ENCODE assay signal across 29 mouse cellular contexts in the genomic region with DNA sequence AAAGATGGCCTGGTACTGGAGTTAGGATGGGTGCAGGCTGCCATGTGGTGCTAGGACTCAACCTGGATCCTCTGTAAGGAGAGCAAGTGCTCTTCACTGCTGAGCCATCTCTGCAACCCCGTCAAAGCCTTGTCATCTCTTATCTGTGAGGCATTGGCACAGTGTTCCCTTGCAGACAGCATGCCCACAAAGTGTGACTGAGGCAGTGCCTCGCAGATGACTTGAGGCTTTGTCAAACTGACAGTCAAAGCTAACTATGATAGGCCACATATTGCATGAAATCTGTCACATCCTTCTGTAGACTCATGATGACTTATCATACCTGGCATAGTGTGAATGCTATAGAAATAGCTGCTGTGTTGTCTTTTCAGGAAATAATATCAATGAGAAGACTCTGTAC. TPM values are rescaled to one million over a fixed set of nuclear protein-coding genes. Genes with fewer than 3 reads are reported as not detected.
DNase-seq lines count a peak whose midpoint lies in the region; ATAC-seq and TF ChIP-seq lines count a peak whose summit lies in the region.
"Had no signal": no experiment of that assay in that cellular context is flagged by ENCODE, and none has a peak within 500 bp of the region (broad histone marks: within the 10 kb centered on the region; RNA-seq: fewer than 3 reads in every experiment).

No protein-coding gene starts in this region.

- H3K9ac ChIP-seq in forebrain, embryonic 14.5 days (ENCODE audit: low read length), result no peak overlapping the region
- H3K9ac ChIP-seq in forebrain, embryonic 15.5 days (replicated peaks), result no peak overlapping the region
- no peak overlapping the region for H3K9ac ChIP-seq in liver, embryonic 14.5 days (replicated peaks)
- H3K9ac ChIP-seq: embryonic facial prominence, embryonic 15.5 days; hindbrain, embryonic 13.5 days; limb, embryonic 12.5 days; midbrain, embryonic 12.5 days; neural tube, embryonic 12.5 days had no signal

- peak; percentile 45 for DNase-seq in forebrain, embryonic 14.5 days (ENCODE audit: low spot score)
- no peak for DNase-seq in liver, embryonic 14.5 days (ENCODE audit: low read depth in 3 of 3, low spot score in 3 of 3)
- no peak for DNase-seq in frontal cortex, postnatal 14 days (ENCODE audit: low spot score in 2 of 2)
- no peak for DNase-seq in adipocyte (ENCODE audit: low spot score)
- DNase-seq in embryo, embryonic 10 days (ENCODE audit: low spot score), result no peak
- DNase-seq: adrenal gland, postnatal 10 days; cerebellum, adult 18-20 months; cerebellum, postnatal 10 days; gastrocnemius, adult 2 months; gastrocnemius, postnatal 36 days; heart, adult 18-20 months; heart, postnatal 36 days; kidney, adult 9 months; kidney, postnatal 10 days; lung, postnatal 4 days; thymus, postnatal 4 days had no signal

- H3K4me3 ChIP-seq in forebrain, embryonic 14.5 days (ENCODE audit: low read depth, low read length), result no peak overlapping the region
- no peak overlapping the region for H3K4me3 ChIP-seq in forebrain, embryonic 15.5 days
- peak overlapping the region; percentile 62 for H3K4me3 ChIP-seq in megakaryocyte, embryonic 14.5 days (replicated peaks)
- H3K4me3 ChIP-seq in liver, embryonic 14.5 days (ENCODE audit: insufficient read depth in 1 of 2, low read depth in 2 of 2, low read length in 2 of 2), result no peak overlapping the region
- H3K4me3 ChIP-seq: embryonic facial prominence, embryonic 15.5 days; gastrocnemius, adult 2 months; hindbrain, embryonic 13.5 days; left cerebral cortex, adult 2 months; limb, embryonic 12.5 days; midbrain, embryonic 12.5 days; myocyte; neural tube, embryonic 12.5 days had no signal

- ATAC-seq in forebrain, embryonic 14.5 days, result peak; percentile 57; the same call in 1 of the 2 replicates
- ATAC-seq in forebrain, embryonic 15.5 days (replicated peaks), result no peak; the same call in 1 of the 2 replicates
- ATAC-seq in megakaryocyte, adult 5-6 weeks (ENCODE audit: poor library complexity, severe bottlenecking), result no peak
- ATAC-seq in liver, embryonic 14.5 days (ENCODE audit: insufficient read depth), result 0 out of 2 replicates have a peak, but pooled peaks have one; percentile 3
- ATAC-seq: intestine, embryonic 16.5 days had no signal

- H3K4me2 ChIP-seq in forebrain, embryonic 14.5 days (ENCODE audit: low read length), result no peak overlapping the region
- H3K4me2 ChIP-seq in forebrain, embryonic 15.5 days (replicated peaks), result no peak overlapping the region
- no peak overlapping the region for H3K4me2 ChIP-seq in liver, embryonic 14.5 days (ENCODE audit: low read depth)
- H3K4me2 ChIP-seq: embryonic facial prominence, embryonic 15.5 days; heart, embryonic 11.5 days; hindbrain, embryonic 13.5 days; limb, embryonic 12.5 days; midbrain, embryonic 12.5 days; neural tube, embryonic 12.5 days had no signal

- 64% methylated on average over 2 of the region's 2 CpGs for WGBS in forebrain, embryonic 14.5 days
- WGBS in forebrain, embryonic 15.5 days, result 73% methylated on average over 2 of the region's 2 CpGs
- 22% methylated on average over 2 of the region's 2 CpGs for WGBS in liver, embryonic 14.5 days (ENCODE audit: insufficient replicate concordance)

- TF ChIP-seq EP300 in liver, embryonic 14.5 days (IDR thresholded peaks at IDR 0.05; ENCODE audit: low read depth), result no peak

- TF ChIP-seq CTCF in liver, embryonic 14.5 days (IDR thresholded peaks at IDR 0.05; ENCODE audit: low read depth), result no peak

- H3K36me3 ChIP-seq in forebrain, embryonic 14.5 days (ENCODE audit: control insufficient read depth, insufficient read depth, low read length), result no peaks in the 10 kb centered on the region
- H3K36me3 ChIP-seq in forebrain, embryonic 15.5 days, result no peaks in the 10 kb centered on the region
- peaks cover 15% of the 10 kb centered on the region for H3K36me3 ChIP-seq in megakaryocyte, embryonic 14.5 days (replicated peaks; ENCODE audit: low read length)
- H3K36me3 ChIP-seq in liver, embryonic 14.5 days (replicated peaks; ENCODE audit: control insufficient read depth, insufficient read depth, low read depth), result no peaks in the 10 kb centered on the region; the same call in 1 of the 2 replicates
- H3K36me3 ChIP-seq: embryonic facial prominence, embryonic 15.5 days; midbrain, embryonic 12.5 days had no signal

- no peaks in the 10 kb centered on the region for H3K27me3 ChIP-seq in forebrain, embryonic 14.5 days (replicated peaks; ENCODE audit: control insufficient read depth, insufficient read depth, low read length)
- H3K27me3 ChIP-seq in forebrain, embryonic 15.5 days, result no peaks in the 10 kb centered on the region
- H3K27me3 ChIP-seq in megakaryocyte, embryonic 14.5 days (replicated peaks), result peaks cover 2% of the 10 kb centered on the region
- H3K27me3 ChIP-seq in liver, embryonic 14.5 days (ENCODE audit: control insufficient read depth, insufficient read depth, low read length), result no peaks in the 10 kb centered on the region
- H3K27me3 ChIP-seq: CH12.LX; embryonic facial prominence, embryonic 15.5 days; hindbrain, embryonic 13.5 days; midbrain, embryonic 12.5 days; neural tube, embryonic 12.5 days had no signal

- no peaks in the 10 kb centered on the region for H3K9me3 ChIP-seq in forebrain, embryonic 14.5 days (replicated peaks; ENCODE audit: control insufficient read depth, low read length)
- H3K9me3 ChIP-seq in forebrain, embryonic 15.5 days, result no peaks in the 10 kb centered on the region
- H3K9me3 ChIP-seq in megakaryocyte, embryonic 14.5 days, result no peaks in the 10 kb centered on the region
- H3K9me3 ChIP-seq in liver, embryonic 14.5 days (ENCODE audit: control insufficient read depth, low read length), result no peaks in the 10 kb centered on the region
- H3K9me3 ChIP-seq: embryonic facial prominence, embryonic 15.5 days; hindbrain, embryonic 13.5 days; limb, embryonic 12.5 days; midbrain, embryonic 12.5 days; neural tube, embryonic 12.5 days had no signal

- no peaks in the 10 kb centered on the region for H3K4me1 ChIP-seq in forebrain, embryonic 14.5 days (ENCODE audit: control insufficient read depth, insufficient read depth, low read length)
- peaks cover 2% of the 10 kb centered on the region; the same call in 1 of the 2 replicates for H3K4me1 ChIP-seq in forebrain, embryonic 15.5 days
- peaks cover 53% of the 10 kb centered on the region for H3K4me1 ChIP-seq in megakaryocyte, embryonic 14.5 days
- peaks cover 42 to 59% of the 10 kb centered on the region in 2 experiments for H3K4me1 ChIP-seq in liver, embryonic 14.5 days (replicated peaks; ENCODE audit: control insufficient read depth in 2 of 2, insufficient read depth in 2 of 2, low read length in 1 of 2)
- H3K4me1 ChIP-seq: embryonic facial prominence, embryonic 15.5 days; midbrain, embryonic 12.5 days; neural tube, embryonic 12.5 days had no signal

- no peak overlapping the region for H3K27ac ChIP-seq in forebrain, embryonic 14.5 days (ENCODE audit: low read depth, low read length)
- no peak overlapping the region for H3K27ac ChIP-seq in forebrain, embryonic 15.5 days (replicated peaks)
- H3K27ac ChIP-seq in liver, embryonic 14.5 days, result peak overlapping the region; percentile 56
- H3K27ac ChIP-seq: embryonic facial prominence, embryonic 15.5 days; gastrocnemius, adult 2 months; hindbrain, embryonic 13.5 days; left cerebral cortex, adult 2 months; limb, embryonic 12.5 days; midbrain, embryonic 12.5 days; neural tube, embryonic 12.5 days had no signal

RNA-seq across cellular contexts. Expression of a gene that starts 5.5 kb away (rescaled TPM):
- 35.3 and 39.7 TPM in 2 replicates for polyA plus RNA-seq in forebrain, embryonic 14.5 days (2014; fragmentation: Nextera tagmentation; extraction: Ambion mirVana)
- 34.5 and 38.0 TPM in 2 replicates for polyA plus RNA-seq in forebrain, embryonic 15.5 days (2015; fragmentation: Nextera tagmentation; extraction: Ambion mirVana)
- polyA plus RNA-seq in megakaryocyte, embryonic 14.5 days (2012; ENCODE audit: insufficient read depth, low replicate concordance), result 2.5 and 7.8 TPM in 2 replicates
- 5.6 and 5.8 TPM in 2 replicates for total RNA-seq in megakaryocyte, adult 5-6 weeks (2015)
- 2.7 and 3.3 TPM in 2 replicates for total RNA-seq in megakaryocyte, adult 5-6 weeks (2017)
- polyA plus RNA-seq in liver, embryonic 14.5 days (2012; rRNA removed), result 10.7 and 14.0 TPM in 2 replicates
- 11.1 and 15.0 TPM in 2 replicates for polyA plus RNA-seq in liver, embryonic 14.5 days (2014; fragmentation: Nextera tagmentation; extraction: Ambion mirVana)

RNA-seq across cellular contexts. Expression of a gene that starts 11.8 kb away (rescaled TPM):
- 23.6 and 23.7 TPM in 2 replicates for polyA plus RNA-seq in forebrain, embryonic 14.5 days (2014; fragmentation: Nextera tagmentation; extraction: Ambion mirVana)
- polyA plus RNA-seq in forebrain, embryonic 15.5 days (2015; fragmentation: Nextera tagmentation; extraction: Ambion mirVana), result 31.6 and 32.0 TPM in 2 replicates
- 158 and 191 TPM in 2 replicates for polyA plus RNA-seq in megakaryocyte, embryonic 14.5 days (2012; ENCODE audit: insufficient read depth, low replicate concordance)
- 34.2 and 37.2 TPM in 2 replicates for total RNA-seq in megakaryocyte, adult 5-6 weeks (2015)
- total RNA-seq in megakaryocyte, adult 5-6 weeks (2017), result 10.5 and 16.3 TPM in 2 replicates
- polyA plus RNA-seq in liver, embryonic 14.5 days (2012; rRNA removed), result 37.0 and 44.7 TPM in 2 replicates
- 100 and 124 TPM in 2 replicates for polyA plus RNA-seq in liver, embryonic 14.5 days (2014; fragmentation: Nextera tagmentation; extraction: Ambion mirVana)

RNA-seq across cellular contexts. Expression of a gene that starts 40.9 kb away (rescaled TPM):
- 67.8 and 68.2 TPM in 2 replicates for polyA plus RNA-seq in forebrain, embryonic 14.5 days (2014; fragmentation: Nextera tagmentation; extraction: Ambion mirVana)
- 54.6 and 60.8 TPM in 2 replicates for polyA plus RNA-seq in forebrain, embryonic 15.5 days (2015; fragmentation: Nextera tagmentation; extraction: Ambion mirVana)
- polyA plus RNA-seq in megakaryocyte, embryonic 14.5 days (2012; ENCODE audit: insufficient read depth, low replicate concordance), result 9.2 and 13.5 TPM in 2 replicates
- 13.3 and 18.7 TPM in 2 replicates for total RNA-seq in megakaryocyte, adult 5-6 weeks (2015)
- total RNA-seq in megakaryocyte, adult 5-6 weeks (2017), result 32.7 and 37.7 TPM in 2 replicates
- polyA plus RNA-seq in liver, embryonic 14.5 days (2012; rRNA removed), result 30.9 and 35.7 TPM in 2 replicates
- 25.1 and 27.5 TPM in 2 replicates for polyA plus RNA-seq in liver, embryonic 14.5 days (2014; fragmentation: Nextera tagmentation; extraction: Ambion mirVana)

Comparison
In these comparisons a context has a peak if more than half of its experiments do, and no peak if none do; other contexts are left out.
1. ATAC-seq: peak in forebrain, embryonic 14.5 days (single experiment) and liver, embryonic 14.5 days (single experiment); none in forebrain, embryonic 15.5 days (single experiment) and megakaryocyte, adult 5-6 weeks (single experiment).